ENCODE assay signal across 8 mouse cellular contexts in the genomic region with DNA sequence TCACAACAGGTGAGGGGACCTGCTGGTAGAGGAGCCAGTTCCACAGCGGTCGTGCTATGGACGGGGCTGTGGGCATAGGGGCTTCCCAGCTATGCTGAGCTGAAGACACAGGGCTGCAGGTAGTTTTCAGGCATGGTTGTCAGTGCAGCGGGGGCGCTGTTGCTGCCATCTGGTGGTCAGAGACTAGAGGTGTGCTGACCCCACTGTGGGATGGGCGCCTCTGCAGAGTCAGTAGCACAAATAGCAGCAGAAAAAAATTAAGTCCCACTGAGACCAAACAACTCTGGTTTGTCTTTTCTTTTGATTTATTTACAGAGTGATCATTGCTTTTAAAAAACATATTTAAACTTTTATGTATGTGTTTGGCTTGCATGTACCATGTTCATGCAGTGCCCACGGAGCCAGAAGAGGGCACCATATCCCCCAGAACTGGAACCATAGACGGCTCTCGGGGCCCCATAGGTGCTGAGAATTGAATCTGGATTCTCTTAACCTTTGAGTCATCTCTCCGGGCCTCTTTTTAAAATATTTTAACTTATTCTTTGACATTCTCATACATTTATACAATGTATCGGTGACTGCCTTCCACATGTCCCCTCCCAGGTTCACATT. TPM values are rescaled to one million over a fixed set of nuclear protein-coding genes. Genes with fewer than 3 reads are reported as not detected.
A peak's percentile ranks its signal among the peaks of the same experiment; 100 is the strongest.
DNase-seq lines count a peak whose midpoint lies in the region; ATAC-seq and TF ChIP-seq lines count a peak whose summit lies in the region.

No protein-coding gene starts in this region.

- peak; percentile 91 for ATAC-seq in erythroid progenitor cell, adult 5-6 weeks (replicated peaks; ENCODE audit: low FRiP score, poor library complexity, severe bottlenecking)
- ATAC-seq in liver, embryonic 15.5 days (ENCODE audit: insufficient read depth) = peak; percentile 66
- ATAC-seq in neural tube, embryonic 13.5 days (ENCODE audit: low read depth) = peak; percentile 94

- DNase-seq in brain, embryonic 18.5 days (ENCODE audit: low read depth, low spot score) = peak; percentile 18
- DNase-seq in heart, postnatal 10 days = peak; percentile 73 to 83
- peak; percentile 63 to 85 for DNase-seq in kidney, postnatal 36 days
- DNase-seq in thymus, adult 18-20 months = peak; percentile 38 to 57

- peak overlapping the region; percentile 54 for H3K4me3 ChIP-seq in E14TG2a.4 (replicated peaks; ENCODE audit: low read length)
- no peak overlapping the region for H3K4me3 ChIP-seq in liver, embryonic 15.5 days (replicated peaks)
- H3K4me3 ChIP-seq in neural tube, embryonic 13.5 days = peak overlapping the region; percentile 27

- no peaks in the 10 kb centered on the region for H3K36me3 ChIP-seq in E14TG2a.4 (ENCODE audit: insufficient read depth, low read length)
- no peaks in the 10 kb centered on the region; the same call in 1 of the 2 replicates for H3K36me3 ChIP-seq in liver, embryonic 15.5 days (replicated peaks)
- H3K36me3 ChIP-seq in neural tube, embryonic 13.5 days = no peaks in the 10 kb centered on the region

- WGBS in liver, embryonic 15.5 days (ENCODE audit: insufficient replicate concordance) = 22% methylated on average over 11 of the region's 11 CpGs
- 29% methylated on average over 11 of the region's 11 CpGs for WGBS in neural tube, embryonic 13.5 days

- H3K27ac ChIP-seq in liver, embryonic 15.5 days (replicated peaks) = no peak overlapping the region
- H3K27ac ChIP-seq in neural tube, embryonic 13.5 days (replicated peaks) = no peak overlapping the region

- peak; percentile 95 for TF ChIP-seq CTCF in E14TG2a.4 (conservative IDR thresholded peaks at IDR 0.05; ENCODE audit: low read length)

- H3K4me2 ChIP-seq in liver, embryonic 15.5 days = peak overlapping the region; percentile 23; the same call in 1 of the 2 replicates
- H3K4me2 ChIP-seq in neural tube, embryonic 13.5 days = peak overlapping the region; percentile 53

- intact Hi-C loops in heart, postnatal 10 days (cut with DNase I) = loop anchor here (1.0 to 2.0 kb wide), 3 partner anchors 24 to 59 kb away; no protein-coding TSS in a partner anchor

- H3K27me3 ChIP-seq in E14TG2a.4 (ENCODE audit: insufficient read depth, low read length) = 0 out of 2 replicates have a peak, but pooled peaks cover 1% of the 10 kb centered on the region
- H3K27me3 ChIP-seq in liver, embryonic 15.5 days = no peaks in the 10 kb centered on the region
- no peaks in the 10 kb centered on the region for H3K27me3 ChIP-seq in neural tube, embryonic 13.5 days

- H3K9ac ChIP-seq in liver, embryonic 15.5 days = no peak overlapping the region
- H3K9ac ChIP-seq in neural tube, embryonic 13.5 days = peak overlapping the region; percentile 41

- no peaks in the 10 kb centered on the region for H3K9me3 ChIP-seq in E14TG2a.4 (ENCODE audit: low read length)
- no peaks in the 10 kb centered on the region for H3K9me3 ChIP-seq in liver, embryonic 15.5 days (replicated peaks)
- no peaks in the 10 kb centered on the region for H3K9me3 ChIP-seq in neural tube, embryonic 13.5 days

- peaks cover 29% of the 10 kb centered on the region for H3K4me1 ChIP-seq in E14TG2a.4 (replicated peaks; ENCODE audit: low read depth, low read length)
- H3K4me1 ChIP-seq in liver, embryonic 15.5 days (replicated peaks) = no peaks in the 10 kb centered on the region; the same call in 1 of the 2 replicates
- peaks cover 12% of the 10 kb centered on the region for H3K4me1 ChIP-seq in neural tube, embryonic 13.5 days (replicated peaks)

RNA-seq across cellular contexts. Expression of gene Slc26a11, which starts 8.3 kb away (rescaled TPM):
- 0.84 TPM in 1 of 2 replicates, not detected in the other for total RNA-seq in erythroid progenitor cell, adult 5-6 weeks (2015; ENCODE audit: low replicate concordance)
- not detected in 2 replicates for total RNA-seq in erythroid progenitor cell, adult 5-6 weeks (2017; ENCODE audit: low replicate concordance)
- 1 to 10 TPM; 3.7 to 5.0 TPM for total RNA-seq in heart, postnatal 10 days (2021)
- 1.6 and 2.6 TPM in 2 replicates for polyA plus RNA-seq in liver, embryonic 15.5 days (2015; fragmentation: Nextera tagmentation; extraction: Ambion mirVana)
- polyA plus RNA-seq in neural tube, embryonic 13.5 days (2015; fragmentation: Nextera tagmentation; extraction: Ambion mirVana) = 4.3 and 5.3 TPM in 2 replicates

RNA-seq across cellular contexts. Expression of gene Sgsh, which starts 8.3 kb away (rescaled TPM):
- total RNA-seq in erythroid progenitor cell, adult 5-6 weeks (2015; ENCODE audit: low replicate concordance) = 2.5 and 3.8 TPM in 2 replicates
- total RNA-seq in erythroid progenitor cell, adult 5-6 weeks (2017; ENCODE audit: low replicate concordance) = 2.3 and 13.5 TPM in 2 replicates
- 1 to 10 TPM; 7.9 TPM for total RNA-seq in heart, postnatal 10 days (2021)
- polyA plus RNA-seq in liver, embryonic 15.5 days (2015; fragmentation: Nextera tagmentation; extraction: Ambion mirVana) = 1.9 and 2.3 TPM in 2 replicates
- polyA plus RNA-seq in neural tube, embryonic 13.5 days (2015; fragmentation: Nextera tagmentation; extraction: Ambion mirVana) = 5.6 and 5.7 TPM in 2 replicates

RNA-seq across cellular contexts. Expression of gene Rnf213, which starts 29.3 kb away (rescaled TPM):
- total RNA-seq in erythroid progenitor cell, adult 5-6 weeks (2015; ENCODE audit: low replicate concordance) = 83.4 and 100 TPM in 2 replicates
- 79.2 and 88.4 TPM in 2 replicates for total RNA-seq in erythroid progenitor cell, adult 5-6 weeks (2017; ENCODE audit: low replicate concordance)
- total RNA-seq in heart, postnatal 10 days (2021) = 10 to 100 TPM; 14.0 to 19.6 TPM
- polyA plus RNA-seq in liver, embryonic 15.5 days (2015; fragmentation: Nextera tagmentation; extraction: Ambion mirVana) = 4.2 TPM in 2 replicates
- polyA plus RNA-seq in neural tube, embryonic 13.5 days (2015; fragmentation: Nextera tagmentation; extraction: Ambion mirVana) = 0.98 and 1.6 TPM in 2 replicates

RNA-seq across cellular contexts. Expression of gene Card14, which starts 56.1 kb away (rescaled TPM):
- total RNA-seq in erythroid progenitor cell, adult 5-6 weeks (2015; ENCODE audit: low replicate concordance) = not detected in 2 replicates
- total RNA-seq in erythroid progenitor cell, adult 5-6 weeks (2017; ENCODE audit: low replicate concordance) = not detected in 2 replicates
- under 1 TPM; 0.07 to 0.12 TPM for total RNA-seq in heart, postnatal 10 days (2021)
- 0.21 and 0.35 TPM in 2 replicates for polyA plus RNA-seq in liver, embryonic 15.5 days (2015; fragmentation: Nextera tagmentation; extraction: Ambion mirVana)
- polyA plus RNA-seq in neural tube, embryonic 13.5 days (2015; fragmentation: Nextera tagmentation; extraction: Ambion mirVana) = 0.17 and 0.23 TPM in 2 replicates

Comparison
In these comparisons a context has a peak if more than half of its experiments do, and no peak if none do; other contexts are left out.
1. DNase-seq: peak in every context shown above with its lines; median percentile 78 in heart, postnatal 10 days; 74 in kidney, postnatal 36 days; 48 in thymus, adult 18-20 months; 18 in brain, embryonic 18.5 days.